Mouse (Mus musculus) thymus, adult 2 months (tissue): ENCODE measurements around the gene Tbx21.

Source experiments
- CTCF ChIP-seq: fragments of 200-500 bp; IDR thresholded peaks from 2 replicates; pipeline ENCODE4 v1.5.1; 2012; ENCODE audit warnings: mild to moderate bottlenecking, control low read depth, low read length, moderate library complexity, borderline replicate concordance; ENCODE audit not compliant: control insufficient read depth, poor library complexity, insufficient read depth; ENCODE audit errors: extremely low read depth
- POLR2A ChIP-seq: fragments of 200-500 bp; IDR thresholded peaks from 2 replicates; pipeline ENCODE4 v1.6.1; 2012; ENCODE audit warnings: mild to moderate bottlenecking, low read length, control low read depth, moderate library complexity; ENCODE audit not compliant: control insufficient read depth, poor library complexity, insufficient read depth; ENCODE audit errors: extremely low read depth

- TF ChIP-seq POLR2A (no peak), CTCF (no peak)
Measured at GRCm38 (mm10) chr11:97143196-97143900, 28.2 kb upstream of the Tbx21 start.
